Mouse (Mus musculus): ENCODE measurements around the gene Pde4d.

- no peak for TF ChIP-seq ZMIZ1 (IDR thresholded peaks at IDR 0.05; ENCODE audit: low read depth, low read length)
- no peak for TF ChIP-seq CTCF (IDR thresholded peaks at IDR 0.05 in 2 of 3, conservative IDR thresholded peaks at IDR 0.05 in 1 of 3; ENCODE audit: control insufficient read depth in 1 of 3, insufficient read depth in 1 of 3, low read depth in 2 of 3, low read length in 3 of 3, poor library complexity in 1 of 3, severe bottlenecking in 1 of 3)
- TF ChIP-seq MYC (IDR thresholded peaks at IDR 0.05; ENCODE audit: low read depth, low read length) = no peak
- TF ChIP-seq MAFK (IDR thresholded peaks at IDR 0.05; ENCODE audit: borderline replicate concordance, low read depth, low read length) = no peak
Measured at GRCm38 (mm10) chr13:109068258-109069219, 618.8 kb downstream of the Pde4d start.

Data from MEL (cell line).